Mouse (Mus musculus): ENCODE results near the gene Hoxa2. TPM values are rescaled to one million over a fixed set of nuclear protein-coding genes. Genes with fewer than 3 reads are reported as not detected.

Hoxa2 gene
- polyA plus RNA-seq, 1 experiment = 14.2 TPM

- TF ChIP-seq CTCF (IDR thresholded peaks at IDR 0.05; ENCODE audit: borderline replicate concordance, extremely low read depth, insufficient read depth, insufficient read length) (no peak), POLR2A (IDR thresholded peaks at IDR 0.05; ENCODE audit: borderline replicate concordance, extremely low read depth, insufficient read depth, insufficient read length, poor library complexity, severe bottlenecking) (no peak)
- DNase-seq (ENCODE audit: low read depth) = no peak
These were observed 11.8 kb upstream of the Hoxa2 start for GRCm38 (mm10) chr6:52176391-52176790.

GRCm38 (mm10) chr6:52175864-52176263 lies 11.2 kb upstream of the Hoxa2 start:
- no peak for DNase-seq (ENCODE audit: low read depth)
- TF ChIP-seq CTCF (IDR thresholded peaks at IDR 0.05; ENCODE audit: borderline replicate concordance, extremely low read depth, insufficient read depth, insufficient read length) = no peak
- TF ChIP-seq POLR2A (IDR thresholded peaks at IDR 0.05; ENCODE audit: borderline replicate concordance, extremely low read depth, insufficient read depth, insufficient read length, poor library complexity, severe bottlenecking) = no peak

- TF ChIP-seq POLR2A (IDR thresholded peaks at IDR 0.05; ENCODE audit: borderline replicate concordance, extremely low read depth, insufficient read depth, insufficient read length, poor library complexity, severe bottlenecking) = no peak
- no peak for TF ChIP-seq CTCF (IDR thresholded peaks at IDR 0.05; ENCODE audit: borderline replicate concordance, extremely low read depth, insufficient read depth, insufficient read length)
- no peak for DNase-seq (ENCODE audit: low read depth)
These were observed 10.5 kb upstream of the Hoxa2 start for GRCm38 (mm10) chr6:52174968-52175751.

- no peak for DNase-seq (ENCODE audit: low read depth)
- TF ChIP-seq CTCF (IDR thresholded peaks at IDR 0.05; ENCODE audit: borderline replicate concordance, extremely low read depth, insufficient read depth, insufficient read length) (no peak), POLR2A (IDR thresholded peaks at IDR 0.05; ENCODE audit: borderline replicate concordance, extremely low read depth, insufficient read depth, insufficient read length, poor library complexity, severe bottlenecking) (no peak)
These were observed 9.0 kb upstream of the Hoxa2 start for GRCm38 (mm10) chr6:52173648-52174047.

GRCm38 (mm10) chr6:52172501-52172900 lies 7.9 kb upstream of the Hoxa2 start:
- TF ChIP-seq CTCF (IDR thresholded peaks at IDR 0.05; ENCODE audit: borderline replicate concordance, extremely low read depth, insufficient read depth, insufficient read length) (no peak), POLR2A (IDR thresholded peaks at IDR 0.05; ENCODE audit: borderline replicate concordance, extremely low read depth, insufficient read depth, insufficient read length, poor library complexity, severe bottlenecking) (no peak)
- peak; percentile 73 for DNase-seq (ENCODE audit: low read depth)

- DNase-seq (ENCODE audit: low read depth) = no peak
- TF ChIP-seq CTCF (IDR thresholded peaks at IDR 0.05; ENCODE audit: borderline replicate concordance, extremely low read depth, insufficient read depth, insufficient read length) (no peak), POLR2A (IDR thresholded peaks at IDR 0.05; ENCODE audit: borderline replicate concordance, extremely low read depth, insufficient read depth, insufficient read length, poor library complexity, severe bottlenecking) (no peak)
These were observed 7.3 kb upstream of the Hoxa2 start for GRCm38 (mm10) chr6:52171938-52172337.

GRCm38 (mm10) chr6:52171331-52171730 lies 6.7 kb upstream of the Hoxa2 start:
- TF ChIP-seq CTCF (IDR thresholded peaks at IDR 0.05; ENCODE audit: borderline replicate concordance, extremely low read depth, insufficient read depth, insufficient read length) = no peak
- no peak for TF ChIP-seq POLR2A (IDR thresholded peaks at IDR 0.05; ENCODE audit: borderline replicate concordance, extremely low read depth, insufficient read depth, insufficient read length, poor library complexity, severe bottlenecking)
- no peak for DNase-seq (ENCODE audit: low read depth)

GRCm38 (mm10) chr6:52170898-52171223 lies 6.2 kb upstream of the Hoxa2 start:
- no peak for TF ChIP-seq POLR2A (IDR thresholded peaks at IDR 0.05; ENCODE audit: borderline replicate concordance, extremely low read depth, insufficient read depth, insufficient read length, poor library complexity, severe bottlenecking)
- no peak for TF ChIP-seq CTCF (IDR thresholded peaks at IDR 0.05; ENCODE audit: borderline replicate concordance, extremely low read depth, insufficient read depth, insufficient read length)
- no peak for DNase-seq (ENCODE audit: low read depth)

GRCm38 (mm10) chr6:52170166-52170897 lies 5.7 kb upstream of the Hoxa2 start:
- TF ChIP-seq POLR2A (IDR thresholded peaks at IDR 0.05; ENCODE audit: borderline replicate concordance, extremely low read depth, insufficient read depth, insufficient read length, poor library complexity, severe bottlenecking) (no peak), CTCF (IDR thresholded peaks at IDR 0.05; ENCODE audit: borderline replicate concordance, extremely low read depth, insufficient read depth, insufficient read length) (no peak)

GRCm38 (mm10) chr6:52169499-52170165 lies 5.0 kb upstream of the Hoxa2 start:
- TF ChIP-seq CTCF (IDR thresholded peaks at IDR 0.05; ENCODE audit: borderline replicate concordance, extremely low read depth, insufficient read depth, insufficient read length) = no peak
- TF ChIP-seq POLR2A (IDR thresholded peaks at IDR 0.05; ENCODE audit: borderline replicate concordance, extremely low read depth, insufficient read depth, insufficient read length, poor library complexity, severe bottlenecking) = no peak
- peak; percentile 23 for DNase-seq (ENCODE audit: low read depth)

More at GRCm38 (mm10) chr6:52170166-52170897, 5.7 kb upstream of the Hoxa2 start:
- DNase-seq (ENCODE audit: low read depth) = peak; percentile 0
